Mouse (Mus musculus) kidney, embryonic 15.5 days (tissue): ENCODE measurements around the gene Fblim1. TPM values are rescaled to one million over a fixed set of nuclear protein-coding genes. Genes with fewer than 3 reads are reported as not detected.

Experiments
- ATAC-seq: fragments of 200-750 bp; cut with Nextera tagmentation; replicated peaks from 2 replicates; pipeline ENCODE4 v1.8.0; 2017; ENCODE audit warnings: moderate TSS enrichment; ENCODE audit not compliant: low FRiP score
- H3K27ac ChIP-seq: fragments of 300-500 bp; sonication (generic); 2 replicates; pipeline ENCODE4 v1.5.1; 2015; ENCODE audit warnings: mild to moderate bottlenecking, inconsistent platforms
- H3K27me3 ChIP-seq: fragments of 300-500 bp; sonication (generic); 2 replicates; pipeline ENCODE4 v1.6.1; 2015; ENCODE audit warnings: inconsistent platforms
- H3K36me3 ChIP-seq: fragments of 300-500 bp; sonication (generic); 2 replicates; pipeline ENCODE4 v1.6.1; 2015; ENCODE audit warnings: inconsistent platforms
- H3K4me1 ChIP-seq: fragments of 300-500 bp; sonication (generic); 2 replicates; pipeline ENCODE4 v1.6.1; 2015; ENCODE audit warnings: inconsistent platforms
- H3K4me2 ChIP-seq: fragments of 300-500 bp; sonication (generic); 2 replicates; pipeline ENCODE4 v1.6.1; 2015; ENCODE audit warnings: moderate library complexity, mild to moderate bottlenecking, inconsistent platforms
- H3K4me3 ChIP-seq: fragments of 300-500 bp; sonication (generic); replicated peaks from 2 replicates; pipeline ENCODE4 v1.5.1; 2015; ENCODE audit warnings: mild to moderate bottlenecking, inconsistent platforms
- H3K9ac ChIP-seq: fragments of 300-500 bp; sonication (generic); 2 replicates; pipeline ENCODE4 v1.6.1; 2015; ENCODE audit warnings: mild to moderate bottlenecking, inconsistent platforms
- H3K9me3 ChIP-seq: fragments of 300-500 bp; sonication (generic); replicated peaks from 2 replicates; pipeline ENCODE4 v1.6.1; 2016; ENCODE audit warnings: inconsistent platforms
- WGBS: fragments of 180-500 bp; shearing (Covaris S2); methylation state at CpG from one replicate; pipeline ENCODE4 v1.1.7; 2015; ENCODE audit warnings: mixed read lengths; 5-methylcytosine and 5-hydroxymethylcytosine counted together
- polyA plus RNA-seq: library from polyadenylated mRNA; unstranded; fragments of >200 nt; fragmentation: Nextera tagmentation; extraction: Ambion mirVana; gene quantifications from 2 replicates; pipeline ENCODE4 v1.2.1, GENCODE M21; 2015

Fblim1 gene
- polyA plus RNA-seq, 1 experiment from 2014 or later = 81.3 TPM

- Histone ChIP-seq H3K4me1 (peaks cover 35% of the 10 kb centered on the region), H3K27me3 (no peaks in the 10 kb centered on the region), H3K9ac (no peak overlapping the region), H3K4me3 (no peak overlapping the region), H3K27ac (no peak overlapping the region), H3K4me2 (no peak overlapping the region), H3K9me3 (no peaks in the 10 kb centered on the region), H3K36me3 (no peaks in the 10 kb centered on the region)
- 91% methylated on average over 5 of the region's 5 CpGs for WGBS
- no peak for ATAC-seq
Measured at GRCm38 (mm10) chr4:141605421-141605820, 475 bp downstream of the Fblim1 start.

- Histone ChIP-seq H3K4me2 (no peak overlapping the region), H3K4me1 (peaks cover 44% of the 10 kb centered on the region), H3K9me3 (no peaks in the 10 kb centered on the region), H3K36me3 (no peaks in the 10 kb centered on the region), H3K27me3 (no peaks in the 10 kb centered on the region), H3K4me3 (no peak overlapping the region), H3K9ac (no peak overlapping the region), H3K27ac (peak overlapping the region; percentile 72)
- 29% methylated on average over 8 of the region's 8 CpGs for WGBS
- ATAC-seq = no peak
Measured at GRCm38 (mm10) chr4:141604493-141604892, 1.4 kb downstream of the Fblim1 start.

- Histone ChIP-seq H3K36me3 (no peaks in the 10 kb centered on the region), H3K4me1 (peaks cover 48% of the 10 kb centered on the region), H3K9me3 (no peaks in the 10 kb centered on the region), H3K9ac (no peak overlapping the region), H3K4me3 (no peak overlapping the region), H3K27ac (peak overlapping the region; percentile 72), H3K27me3 (no peaks in the 10 kb centered on the region), H3K4me2 (no peak overlapping the region)
- WGBS = 69% methylated on average over 4 of the region's 4 CpGs
- no peak for ATAC-seq
Measured at GRCm38 (mm10) chr4:141603921-141604320, 2.0 kb downstream of the Fblim1 start.

- H3K27ac ChIP-seq = peak overlapping the region; percentile 54
Measured at GRCm38 (mm10) chr4:141602523-141603223, 3.2 kb downstream of the Fblim1 start.

GRCm38 (mm10) chr4:141601148-141601862, 4.6 kb downstream of the Fblim1 start:
- no peaks in the 10 kb centered on the region for H3K36me3 ChIP-seq
- H3K4me1 ChIP-seq = peaks cover 70% of the 10 kb centered on the region
- no peaks in the 10 kb centered on the region for H3K9me3 ChIP-seq
- no peak overlapping the region for H3K9ac ChIP-seq
- ATAC-seq = no peak
- WGBS = 81% methylated on average over 12 of the region's 12 CpGs
- no peaks in the 10 kb centered on the region for H3K27me3 ChIP-seq
- H3K4me3 ChIP-seq = no peak overlapping the region
- no peak overlapping the region for H3K4me2 ChIP-seq
- peak overlapping the region; percentile 39; the same call in 1 of the 2 replicates for H3K27ac ChIP-seq

More at GRCm38 (mm10) chr4:141602523-141603223, 3.2 kb downstream of the Fblim1 start:
- no peak overlapping the region for H3K9ac ChIP-seq
- H3K4me1 ChIP-seq = peaks cover 60% of the 10 kb centered on the region
- no peak for ATAC-seq
- no peak overlapping the region for H3K4me2 ChIP-seq
- no peaks in the 10 kb centered on the region for H3K9me3 ChIP-seq
- no peaks in the 10 kb centered on the region for H3K36me3 ChIP-seq
- WGBS = 53% methylated on average over 11 of the region's 11 CpGs
- no peak overlapping the region for H3K4me3 ChIP-seq
- H3K27me3 ChIP-seq = no peaks in the 10 kb centered on the region

GRCm38 (mm10) chr4:141600364-141600763, 5.5 kb downstream of the Fblim1 start:
- 34% methylated on average over 6 of the region's 6 CpGs for WGBS
- Histone ChIP-seq H3K36me3 (peaks cover 2% of the 10 kb centered on the region), H3K27ac (peak overlapping the region; percentile 94; the same call in 1 of the 2 replicates), H3K4me1 (peaks cover 64% of the 10 kb centered on the region), H3K27me3 (no peaks in the 10 kb centered on the region), H3K4me2 (peak overlapping the region; percentile 94), H3K9me3 (no peaks in the 10 kb centered on the region), H3K9ac (no peak overlapping the region), H3K4me3 (peak overlapping the region; percentile 67)
- no peak for ATAC-seq

- Histone ChIP-seq H3K4me3 (peak overlapping the region; percentile 67), H3K4me2 (peak overlapping the region; percentile 94), H3K9me3 (no peaks in the 10 kb centered on the region), H3K9ac (peak overlapping the region; percentile 69), H3K27ac (peak overlapping the region; percentile 94), H3K36me3 (peaks cover 11% of the 10 kb centered on the region), H3K4me1 (peaks cover 56% of the 10 kb centered on the region), H3K27me3 (no peaks in the 10 kb centered on the region)
- peak; percentile 19 for ATAC-seq
- under 1% methylated on average over 51 of the region's 57 CpGs for whole genome bisulfite sequencing
Measured at GRCm38 (mm10) chr4:141599251-141600141, 6.4 kb downstream of the Fblim1 start.

GRCm38 (mm10) chr4:141598894-141599250, 7.0 kb downstream of the Fblim1 start:
- Histone ChIP-seq H3K36me3 (peaks cover 17% of the 10 kb centered on the region), H3K27ac (peak overlapping the region; percentile 94), H3K4me2 (peak overlapping the region; percentile 94), H3K4me3 (peak overlapping the region; percentile 67), H3K9ac (peak overlapping the region; percentile 69), H3K9me3 (no peaks in the 10 kb centered on the region), H3K27me3 (no peaks in the 10 kb centered on the region), H3K4me1 (peaks cover 50% of the 10 kb centered on the region)
- WGBS = 1% methylated on average over 9 of the region's 9 CpGs
- ATAC-seq = peak; percentile 2; the same call in 1 of the 2 replicates

GRCm38 (mm10) chr4:141598199-141598893, 7.5 kb downstream of the Fblim1 start:
- peak; percentile 77 for ATAC-seq
- no peaks in the 10 kb centered on the region for H3K27me3 ChIP-seq
- H3K4me2 ChIP-seq = peak overlapping the region; percentile 94
- H3K27ac ChIP-seq = peak overlapping the region; percentile 94
- peak overlapping the region; percentile 69 for H3K9ac ChIP-seq
- H3K4me3 ChIP-seq = peak overlapping the region; percentile 67
- no peaks in the 10 kb centered on the region for H3K9me3 ChIP-seq
- H3K4me1 ChIP-seq = peaks cover 50% of the 10 kb centered on the region
- peaks cover 22% of the 10 kb centered on the region for H3K36me3 ChIP-seq
- WGBS = under 1% methylated on average over 19 of the region's 19 CpGs

- WGBS = 87% methylated on average over 8 of the region's 8 CpGs
- Histone ChIP-seq H3K27me3 (no peaks in the 10 kb centered on the region), H3K9ac (no peak overlapping the region), H3K4me3 (no peak overlapping the region), H3K9me3 (no peaks in the 10 kb centered on the region), H3K4me1 (peaks cover 43% of the 10 kb centered on the region), H3K36me3 (peaks cover 35% of the 10 kb centered on the region), H3K27ac (no peak overlapping the region), H3K4me2 (peak overlapping the region; percentile 94; the same call in 1 of the 2 replicates)
- no peak for ATAC-seq
Measured at GRCm38 (mm10) chr4:141596700-141597328, 9.1 kb downstream of the Fblim1 start.
